Mouse (Mus musculus) forebrain, embryonic 14.5 days (tissue): ENCODE results near the gene Rnd3. TPM values are rescaled to one million over a fixed set of nuclear protein-coding genes. Genes with fewer than 3 reads are reported as not detected.

Source experiments
- ATAC-seq: fragments of 200-750 bp; cut with Nextera tagmentation; 2 replicates; pipeline ENCODE4 v1.8.0; 2017; ENCODE audit warnings: mild to moderate bottlenecking, moderate library complexity
- DNase-seq: peaks from one replicate; pipeline ENCODE4 v3.0.0-alpha.2; 2015; ENCODE audit warnings: low spot score
- H3K27ac ChIP-seq: fragments of 300-500 bp; sonication (generic); 2 replicates; pipeline ENCODE4 v1.5.1; 2014; ENCODE audit warnings: low read depth, mild to moderate bottlenecking, control low read depth, low read length, moderate library complexity
- H3K27me3 ChIP-seq: fragments of 300-500 bp; sonication (generic); replicated peaks from 2 replicates; pipeline ENCODE4 v1.6.1; 2014; ENCODE audit warnings: low read length, control low read depth, mixed read lengths; ENCODE audit not compliant: control insufficient read depth, insufficient read depth
- H3K36me3 ChIP-seq: fragments of 300-500 bp; sonication (generic); 2 replicates; pipeline ENCODE4 v1.6.1; 2014; ENCODE audit warnings: low read length, control low read depth; ENCODE audit not compliant: control insufficient read depth, insufficient read depth
- H3K4me1 ChIP-seq: fragments of 300-500 bp; sonication (generic); 2 replicates; pipeline ENCODE4 v1.6.1; 2014; ENCODE audit warnings: antibody characterized with exemption, low read length, control low read depth; ENCODE audit not compliant: control insufficient read depth, insufficient read depth
- H3K4me2 ChIP-seq: fragments of 300-500 bp; sonication (generic); 2 replicates; pipeline ENCODE4 v1.6.1; 2014; ENCODE audit warnings: mild to moderate bottlenecking, control low read depth, low read length
- H3K4me3 ChIP-seq: fragments of 300-500 bp; sonication (generic); 2 replicates; pipeline ENCODE4 v1.5.1; 2014; ENCODE audit warnings: low read depth, low read length, control low read depth
- H3K9ac ChIP-seq: fragments of 300-500 bp; sonication (generic); 2 replicates; pipeline ENCODE4 v1.6.1; 2014; ENCODE audit warnings: mild to moderate bottlenecking, low read length, control low read depth, moderate library complexity
- H3K9me3 ChIP-seq: fragments of 300-500 bp; sonication (generic); replicated peaks from 2 replicates; pipeline ENCODE4 v1.6.1; 2016; ENCODE audit warnings: low read length, control low read depth, mixed read lengths; ENCODE audit not compliant: control insufficient read depth
- WGBS: fragments of 180-500 bp; shearing (Covaris S2); extraction: QIAGEN DNeasy Blood & Tissue Kit; methylation state at CpG from one replicate; pipeline ENCODE4 v1.1.7; 2014; 5-methylcytosine and 5-hydroxymethylcytosine counted together
- polyA plus RNA-seq: library from polyadenylated mRNA; unstranded; fragments of >200 nt; fragmentation: Nextera tagmentation; extraction: Ambion mirVana; gene quantifications from 2 replicates; pipeline ENCODE4 v1.2.1, GENCODE M21; 2014

Gene Rnd3
- polyA plus RNA-seq = 191 and 206 TPM in 2 replicates

- peak; percentile 87 for ATAC-seq
- WGBS = under 1% methylated on average over 25 of the region's 25 CpGs
- H3K9me3 ChIP-seq = no peaks in the 10 kb centered on the region
Measured at GRCm38 (mm10) chr2:51148975-51149374, at the start of gene Rnd3. Gene Rnd3, minus strand, starts transcription at chr2:51149111.

DNA sequence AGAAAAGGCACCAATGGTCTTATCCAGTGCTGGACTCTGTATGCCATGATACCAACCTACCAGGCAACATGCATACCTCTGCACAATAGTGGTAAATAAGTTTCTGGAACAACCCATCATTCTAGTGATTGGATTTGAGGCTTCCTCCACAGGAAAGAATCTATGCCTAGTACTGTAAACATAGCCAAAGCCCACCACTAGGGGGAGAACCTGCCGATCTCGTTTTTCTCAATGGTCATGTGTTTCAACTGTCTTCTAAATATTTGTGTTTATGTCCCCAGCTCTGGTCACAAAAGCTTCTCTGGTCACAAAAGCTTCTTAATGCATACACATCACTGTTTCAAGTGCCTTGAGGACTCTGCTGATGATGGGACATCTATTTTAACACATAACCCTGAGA lies 43.4 kb upstream of the Rnd3 start:
- no peaks in the 10 kb centered on the region for H3K4me1 ChIP-seq
- no peaks in the 10 kb centered on the region for H3K9me3 ChIP-seq
- H3K36me3 ChIP-seq = no peaks in the 10 kb centered on the region
- no peak overlapping the region for H3K4me2 ChIP-seq
- 68% methylated on average over 2 of the region's 2 CpGs for WGBS
- DNase-seq (no peak), ATAC-seq (no peak)
- no peak overlapping the region for H3K27ac ChIP-seq
- no peak overlapping the region for H3K9ac ChIP-seq
- no peak overlapping the region for H3K4me3 ChIP-seq
- no peaks in the 10 kb centered on the region for H3K27me3 ChIP-seq

More at GRCm38 (mm10) chr2:51148975-51149374, at the start of gene Rnd3:
- H3K36me3 ChIP-seq = 0 out of 2 replicates have a peak, but pooled peaks cover 3% of the 10 kb centered on the region
- peak within 1 kb of the TSS; percentile 74 for H3K4me2 ChIP-seq
- peak within 1 kb of the TSS; percentile 94 for H3K27ac ChIP-seq
- DNase-seq = peak; percentile 99
- H3K4me1 ChIP-seq = peaks cover 13% of the 10 kb centered on the region
- H3K4me3 ChIP-seq = peak within 1 kb of the TSS; percentile 91
- peak within 1 kb of the TSS; percentile 98 for H3K9ac ChIP-seq
- H3K27me3 ChIP-seq = no peaks in the 10 kb centered on the region

DNA sequence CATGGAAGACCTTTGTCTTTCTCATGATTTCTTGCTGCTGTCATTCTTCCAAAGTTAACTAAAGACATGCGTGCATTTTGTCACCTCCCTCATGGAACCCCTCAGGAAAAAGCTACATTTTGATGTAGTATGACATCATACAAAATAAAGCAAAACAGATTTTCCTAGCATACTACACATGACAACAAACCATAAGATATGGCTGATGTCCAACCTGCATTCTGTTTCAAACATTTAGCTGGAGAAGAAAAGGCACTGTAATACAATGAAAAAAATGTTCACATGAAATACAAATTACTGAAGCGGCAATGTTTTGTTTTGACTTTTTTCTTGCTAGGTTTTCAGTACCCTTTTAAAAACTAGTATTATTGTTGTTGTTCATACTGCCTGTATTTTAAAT lies 36.9 kb upstream of the Rnd3 start:
- DNase-seq = peak; percentile 21
- WGBS = 81% methylated on average over 2 of the region's 2 CpGs
- H3K4me1 ChIP-seq = no peaks in the 10 kb centered on the region
- ATAC-seq = no peak
- H3K4me2 ChIP-seq = no peak overlapping the region
- H3K27ac ChIP-seq = no peak overlapping the region
- H3K9ac ChIP-seq = no peak overlapping the region
- H3K4me3 ChIP-seq = no peak overlapping the region
- no peaks in the 10 kb centered on the region for H3K27me3 ChIP-seq
- no peaks in the 10 kb centered on the region for H3K36me3 ChIP-seq
- H3K9me3 ChIP-seq = no peaks in the 10 kb centered on the region

DNA sequence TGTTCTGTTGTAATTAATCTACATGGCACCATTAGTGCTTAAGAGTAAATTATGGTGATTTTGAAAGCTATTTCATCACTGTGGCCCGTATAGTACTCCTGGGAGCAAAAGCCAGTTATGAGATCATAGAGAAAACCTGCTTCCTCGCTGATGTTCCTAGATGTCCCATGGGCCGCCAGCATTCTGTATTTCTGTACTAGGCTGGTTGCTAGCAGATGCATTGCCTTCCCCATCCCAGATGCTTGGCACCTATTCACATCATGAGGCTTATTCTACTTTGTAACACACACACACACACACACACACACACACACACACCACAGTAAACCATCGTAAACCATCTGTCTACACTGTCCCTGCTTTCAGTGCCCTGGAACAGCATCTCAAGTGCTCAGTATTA lies 34.1 kb upstream of the Rnd3 start:
- WGBS = 91% methylated on average over 4 of the region's 4 CpGs
- no peaks in the 10 kb centered on the region for H3K27me3 ChIP-seq
- no peaks in the 10 kb centered on the region for H3K9me3 ChIP-seq
- no peak overlapping the region for H3K4me3 ChIP-seq
- ATAC-seq (no peak), DNase-seq (no peak)
- no peaks in the 10 kb centered on the region for H3K36me3 ChIP-seq
- no peaks in the 10 kb centered on the region for H3K4me1 ChIP-seq
- no peak overlapping the region for H3K9ac ChIP-seq
- H3K4me2 ChIP-seq = no peak overlapping the region
- H3K27ac ChIP-seq = no peak overlapping the region

GRCm38 (mm10) chr2:51181376-51181775 lies 32.5 kb upstream of the Rnd3 start:
- ATAC-seq (no peak), DNase-seq (no peak)
- H3K9me3 ChIP-seq = no peaks in the 10 kb centered on the region
- no peak overlapping the region for H3K9ac ChIP-seq
- no peak overlapping the region for H3K27ac ChIP-seq
- H3K4me3 ChIP-seq = no peak overlapping the region
- no peaks in the 10 kb centered on the region for H3K27me3 ChIP-seq
- H3K36me3 ChIP-seq = no peaks in the 10 kb centered on the region
- H3K4me1 ChIP-seq = no peaks in the 10 kb centered on the region
- no peak overlapping the region for H3K4me2 ChIP-seq

GRCm38 (mm10) chr2:51179096-51179495 lies 30.2 kb upstream of the Rnd3 start:
- H3K4me2 ChIP-seq = no peak overlapping the region
- ATAC-seq = no peak
- no peak overlapping the region for H3K9ac ChIP-seq
- H3K36me3 ChIP-seq = no peaks in the 10 kb centered on the region
- H3K9me3 ChIP-seq = no peaks in the 10 kb centered on the region
- H3K27ac ChIP-seq = no peak overlapping the region
- H3K4me1 ChIP-seq = 0 out of 2 replicates have a peak, but pooled peaks cover 3% of the 10 kb centered on the region
- no peaks in the 10 kb centered on the region for H3K27me3 ChIP-seq
- no peak for DNase-seq
- H3K4me3 ChIP-seq = no peak overlapping the region
- WGBS = 89% methylated on average over 3 of the region's 3 CpGs

DNA sequence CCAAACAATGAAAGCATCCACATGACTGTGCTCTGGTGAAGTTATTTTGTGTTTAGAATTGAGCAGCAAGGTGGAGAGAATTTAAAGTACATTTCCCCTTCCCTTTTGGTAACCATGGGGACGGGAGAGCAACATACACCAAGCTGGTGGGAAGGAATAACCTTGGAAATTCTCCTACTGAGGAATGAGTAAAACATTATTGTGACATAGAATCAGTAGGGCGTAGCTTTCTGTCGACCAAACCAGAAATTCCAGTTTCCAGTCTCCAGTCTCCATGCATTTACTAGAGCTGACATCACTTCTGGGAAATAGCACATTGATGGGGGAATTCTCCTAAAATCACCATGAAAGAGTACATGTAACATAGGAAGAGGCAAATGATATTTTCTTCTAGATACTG lies 28.7 kb upstream of the Rnd3 start:
- Histone ChIP-seq H3K27me3 (no peaks in the 10 kb centered on the region), H3K36me3 (no peaks in the 10 kb centered on the region), H3K4me1 (0 out of 2 replicates have a peak, but pooled peaks cover 3% of the 10 kb centered on the region), H3K9me3 (no peaks in the 10 kb centered on the region), H3K9ac (no peak overlapping the region), H3K27ac (no peak overlapping the region), H3K4me3 (no peak overlapping the region), H3K4me2 (no peak overlapping the region)
- 82% methylated on average over 3 of the region's 3 CpGs for WGBS
- ATAC-seq (no peak), DNase-seq (no peak)

DNA sequence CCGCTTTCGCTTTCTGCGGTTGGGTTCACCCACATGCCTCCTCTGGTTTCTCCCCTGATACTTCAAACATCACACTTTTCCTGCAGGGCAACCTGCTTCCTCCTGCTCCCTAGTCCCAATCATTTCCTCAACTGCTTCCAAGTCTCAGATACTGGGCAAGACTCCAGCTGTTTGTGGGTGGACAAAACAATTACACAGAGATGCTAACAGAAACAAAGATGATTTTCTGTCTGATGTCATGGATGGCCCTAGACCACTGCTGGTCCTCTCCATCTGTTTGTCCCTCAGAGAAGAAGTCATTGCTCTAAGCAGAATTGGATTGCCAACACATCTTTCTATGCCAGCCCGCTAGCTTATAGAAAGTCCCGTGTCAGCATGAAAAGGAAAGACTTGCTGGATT lies 26.4 kb upstream of the Rnd3 start:
- H3K4me2 ChIP-seq = no peak overlapping the region
- H3K27ac ChIP-seq = no peak overlapping the region
- H3K4me1 ChIP-seq = 0 out of 2 replicates have a peak, but pooled peaks cover 3% of the 10 kb centered on the region
- no peak overlapping the region for H3K9ac ChIP-seq
- H3K27me3 ChIP-seq = no peaks in the 10 kb centered on the region
- no peak overlapping the region for H3K4me3 ChIP-seq
- H3K9me3 ChIP-seq = no peaks in the 10 kb centered on the region
- ATAC-seq (no peak), DNase-seq (peak; percentile 21)
- WGBS = 81% methylated on average over 5 of the region's 5 CpGs
- H3K36me3 ChIP-seq = no peaks in the 10 kb centered on the region

- Histone ChIP-seq H3K27me3 (no peaks in the 10 kb centered on the region), H3K27ac (no peak overlapping the region), H3K36me3 (no peaks in the 10 kb centered on the region), H3K4me1 (no peaks in the 10 kb centered on the region), H3K4me3 (no peak overlapping the region), H3K9me3 (no peaks in the 10 kb centered on the region), H3K9ac (no peak overlapping the region), H3K4me2 (no peak overlapping the region)
- 50% methylated on average over 2 of the region's 2 CpGs for WGBS
- ATAC-seq = no peak
- no peak for DNase-seq
Measured at GRCm38 (mm10) chr2:51161110-51161509, 12.2 kb upstream of the Rnd3 start.
